Mouse (Mus musculus) heart, postnatal 10 days (tissue): ENCODE measurements around the gene Hnrnpa3. TPM values are rescaled to one million over a fixed set of nuclear protein-coding genes. Genes with fewer than 3 reads are reported as not detected.
"Not testable (repeated sequence)": the region's sequence is repeated elsewhere in the genome, so short reads cannot be mapped to it uniquely, and the experiment has no call there.

Source experiments
- DNase-seq, 2 experiments: peaks; one replicate each; pipeline ENCODE4 v3.0.0; 2021
- intact Hi-C: fragments of 180-260 bp; cut with DNase I; formaldehyde crosslinking; loops from one replicate; pipeline ENCODE4 v1.15.1; 2025
- total RNA-seq, 2 experiments: library from RNA; stranded (reverse); gene quantifications; 2 replicates each; pipeline ENCODE4 v1.2.3; 2021

Gene Hnrnpa3
- total RNA-seq, 2 experiments from 2014 or later: 336 to 360 TPM

GRCm38 (mm10) chr2:75670446-75671336 lies 11.6 kb downstream of the Hnrnpa3 start:
- DNase-seq: no peak
- intact Hi-C loops: loop anchor here (1.0 kb wide), 1 partner anchor 9 kb away; no protein-coding TSS in a partner anchor

- DNase-seq: no peak
- intact Hi-C loops: no loop called here
Measured at GRCm38 (mm10) chr2:75671337-75671660, 12.2 kb downstream of the Hnrnpa3 start.

- intact Hi-C loops: no loop called here
- no peak for DNase-seq
Measured at GRCm38 (mm10) chr2:75672561-75672960, 13.5 kb downstream of the Hnrnpa3 start.

GRCm38 (mm10) chr2:75676567-75676966 lies 17.5 kb downstream of the Hnrnpa3 start:
- DNase-seq: no peak
- intact Hi-C loops: no loop called here

GRCm38 (mm10) chr2:75679947-75680346 lies 20.9 kb downstream of the Hnrnpa3 start:
- DNase-seq: no peak
- intact Hi-C loops: loop anchor here (2.0 to 10.0 kb wide), 2 partner anchors 17 to 285 kb away; no protein-coding TSS in a partner anchor

DNA sequence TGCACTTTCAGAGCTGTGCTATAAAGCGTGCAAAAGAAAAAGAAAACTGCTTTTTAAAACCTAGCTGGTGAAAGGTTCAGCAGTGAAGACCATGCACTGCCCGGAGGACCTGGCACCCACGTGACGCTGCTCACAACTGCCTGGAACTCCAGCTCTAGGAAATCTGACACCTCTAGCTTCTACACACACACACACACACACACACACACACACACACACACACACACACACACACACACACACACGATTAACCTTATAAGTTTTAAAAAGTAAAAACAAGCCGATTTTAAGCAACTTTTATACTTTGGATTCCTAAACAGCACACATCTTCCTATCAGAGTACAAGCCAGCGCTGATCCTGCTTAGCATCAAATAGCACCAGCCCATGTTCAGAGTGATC lies 22.4 kb downstream of the Hnrnpa3 start:
- intact Hi-C loops: loop anchor here (10.0 kb wide), 1 partner anchor 283 kb away; no protein-coding TSS in a partner anchor
- DNase-seq: peak in 1 of 2 experiments; percentile 61

GRCm38 (mm10) chr2:75682978-75683709 lies 24.1 kb downstream of the Hnrnpa3 start:
- intact Hi-C loops: loop anchor here (10.0 kb wide), 1 partner anchor 282 kb away; no protein-coding TSS in a partner anchor
- peak; percentile 75 to 78 for DNase-seq

DNA sequence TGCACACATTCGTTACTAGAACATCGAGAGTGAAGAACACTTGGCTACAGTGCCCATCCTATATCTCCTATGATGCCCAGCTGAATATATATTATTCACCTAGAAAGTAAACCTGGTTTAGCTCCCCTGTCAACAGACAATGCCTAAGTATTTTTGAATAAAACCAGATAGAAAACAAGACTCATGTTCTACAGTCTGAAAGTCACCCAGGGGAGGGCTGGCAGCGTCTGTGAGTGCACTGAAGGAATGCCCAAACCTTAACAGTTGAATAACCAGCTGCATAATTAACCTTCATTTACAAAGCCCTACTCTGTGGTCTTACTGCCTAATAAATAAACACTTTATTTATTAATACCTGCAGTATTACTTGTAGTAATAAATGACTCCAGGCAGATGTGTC lies 25.5 kb downstream of the Hnrnpa3 start:
- no peak for DNase-seq
- intact Hi-C loops: loop anchor here (2.0 to 10.0 kb wide), 2 partner anchors 18 to 280 kb away; no protein-coding TSS in a partner anchor

DNA sequence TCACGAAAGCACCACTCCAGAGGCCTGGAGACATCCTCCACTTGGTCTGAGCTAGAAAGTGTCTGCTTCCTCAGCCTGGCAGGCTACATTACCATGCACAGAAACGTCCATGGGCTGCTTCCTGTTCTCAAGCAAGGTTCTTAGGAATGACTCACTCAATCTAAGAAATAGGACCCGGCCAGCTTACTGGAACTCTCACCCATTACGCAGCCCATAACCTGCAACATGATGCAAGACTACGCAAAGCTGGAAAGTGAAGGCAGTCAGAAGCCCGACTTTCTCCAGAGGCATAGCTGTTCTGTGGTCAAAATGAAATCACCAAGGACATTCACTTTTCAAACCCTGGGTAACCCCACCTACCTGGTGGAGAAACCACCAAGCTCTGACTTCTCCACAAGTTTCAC lies 26.4 kb downstream of the Hnrnpa3 start:
- DNase-seq: no peak
- intact Hi-C loops: loop anchor here (2.0 to 10.0 kb wide), 2 partner anchors 17 to 279 kb away; no protein-coding TSS in a partner anchor

DNA sequence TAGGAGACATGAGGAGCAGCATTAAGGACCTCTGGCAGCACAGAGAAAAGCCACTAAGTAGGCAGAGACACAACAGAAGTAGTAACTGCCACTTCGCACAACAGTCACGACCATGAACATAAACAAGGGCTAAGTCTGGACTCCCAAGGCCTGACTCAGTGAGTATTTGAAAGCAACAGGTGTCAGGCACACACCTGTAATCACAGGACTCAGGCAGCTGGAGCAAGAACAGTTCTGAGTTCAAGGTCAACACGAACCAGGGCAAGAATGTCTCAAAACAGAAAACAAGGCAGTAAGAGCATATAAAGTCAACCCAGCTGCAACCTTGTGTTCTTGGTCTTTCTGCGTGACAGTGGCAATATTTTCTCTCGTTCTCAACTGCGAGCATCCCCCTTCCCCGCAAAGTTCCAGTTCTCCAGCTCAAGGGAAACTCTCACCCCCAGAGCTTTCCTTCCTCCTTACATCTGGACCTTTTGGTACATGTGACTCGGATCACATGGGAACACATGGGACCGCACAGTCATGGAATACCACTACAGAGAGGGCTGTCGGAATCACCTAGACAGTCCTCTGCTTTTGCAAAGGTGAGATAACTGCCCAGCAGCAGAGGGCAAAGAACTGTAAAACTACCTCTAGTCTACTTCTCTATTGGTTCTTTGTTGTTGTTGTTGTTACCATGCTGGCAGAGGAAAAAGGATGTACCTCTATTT lies 28.1 kb downstream of the Hnrnpa3 start:
- no peak for DNase-seq
- intact Hi-C loops: loop anchor here (10.0 kb wide), 1 partner anchor 278 kb away; no protein-coding TSS in a partner anchor

DNA sequence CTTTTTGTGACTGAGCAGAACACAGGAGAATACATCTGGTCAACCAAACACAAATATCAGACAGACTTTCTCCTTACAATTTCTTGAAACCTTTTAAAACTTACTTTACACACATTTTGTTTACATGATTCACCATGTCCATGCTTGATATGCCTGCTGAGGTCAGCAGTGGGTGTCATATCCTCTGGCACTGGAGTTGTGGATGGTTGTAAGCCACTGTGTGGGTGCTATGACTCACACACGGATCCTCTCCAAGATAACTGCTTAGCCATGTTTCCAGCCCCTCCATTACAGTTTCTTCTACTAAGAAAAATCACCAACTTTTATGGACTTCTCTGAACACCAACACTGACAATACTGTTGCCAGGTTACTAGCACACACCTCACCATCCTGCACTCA lies 29.8 kb downstream of the Hnrnpa3 start:
- intact Hi-C loops: loop anchor here (10.0 kb wide), 1 partner anchor 276 kb away; no protein-coding TSS in a partner anchor
- DNase-seq: no peak

DNA sequence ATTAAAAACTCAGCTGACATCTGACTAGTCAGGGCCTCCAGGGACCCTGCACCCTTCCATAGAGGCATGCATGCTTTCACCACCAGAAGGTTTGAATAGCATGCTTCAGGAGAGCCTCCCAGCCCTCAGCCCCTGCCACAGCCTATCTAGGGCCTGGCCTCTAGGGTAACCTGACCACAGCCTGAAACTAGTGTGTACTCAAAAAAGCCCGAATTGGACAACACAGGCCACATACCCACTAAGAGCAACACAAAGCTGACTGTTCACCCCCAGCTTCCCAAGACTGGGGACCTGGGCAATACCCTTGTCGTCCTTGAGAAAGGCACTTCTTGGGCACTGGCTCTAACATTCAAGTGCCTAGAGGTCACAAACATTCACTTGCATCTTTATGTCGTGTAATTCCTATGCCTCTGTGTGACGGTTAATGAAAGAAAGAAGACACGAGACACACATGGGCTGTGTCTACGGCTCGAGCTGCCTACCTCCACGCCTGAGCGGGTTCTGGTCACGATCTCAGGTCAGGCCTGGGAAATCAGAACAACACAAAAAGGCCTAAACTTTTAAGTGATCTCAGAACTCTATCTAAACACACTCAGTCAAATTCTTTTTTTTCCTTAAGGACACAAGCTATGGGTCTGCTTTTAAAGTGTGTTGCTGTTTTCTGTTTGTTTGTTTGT lies 30.6 kb downstream of the Hnrnpa3 start:
- intact Hi-C loops: loop anchor here (10.0 kb wide), 1 partner anchor 275 kb away; no protein-coding TSS in a partner anchor

DNA sequence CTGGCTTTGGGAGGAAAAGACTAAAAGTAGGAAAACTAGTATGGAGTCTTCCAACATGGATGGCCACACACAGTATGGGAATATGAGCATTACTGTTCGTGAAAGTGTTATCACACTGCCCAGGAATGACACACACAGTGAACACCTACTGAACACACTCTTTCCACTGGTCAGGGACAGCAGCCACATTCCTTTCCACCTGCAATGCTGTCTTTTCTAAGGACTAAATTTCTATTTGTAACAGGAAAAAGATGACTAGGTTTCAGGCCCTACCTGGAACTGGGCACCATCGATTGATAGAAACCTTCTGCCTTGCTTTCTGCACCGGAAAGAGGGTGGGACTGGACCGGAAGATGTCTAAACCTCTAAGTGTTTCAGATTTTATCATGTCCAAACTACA lies 31.6 kb downstream of the Hnrnpa3 start:
- DNase-seq: no peak
- intact Hi-C loops: no loop called here

More for the DNA sequence above, 30.6 kb downstream of the Hnrnpa3 start:
- peak in 1 of 2 experiments; percentile 21 for DNase-seq

DNA sequence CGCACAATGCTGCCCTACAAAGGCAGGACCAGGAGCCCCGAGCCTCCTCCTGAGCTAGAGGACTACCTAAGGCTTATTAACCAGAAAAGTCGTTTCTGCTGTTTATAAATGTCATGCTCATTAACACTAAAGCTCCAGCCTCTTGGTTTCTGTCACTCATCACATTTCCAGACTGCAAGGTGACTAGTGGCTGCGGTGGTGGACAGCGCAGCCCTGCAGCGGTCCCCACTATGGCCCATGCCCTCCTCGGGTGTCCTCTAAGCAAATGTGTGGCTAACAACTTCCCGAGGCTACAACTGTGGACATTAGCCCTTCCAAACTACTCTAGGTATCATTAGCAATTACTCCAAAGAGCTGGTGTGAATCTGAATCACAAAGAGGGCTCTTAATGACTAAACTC lies 32.3 kb downstream of the Hnrnpa3 start:
- peak in 1 of 2 experiments; percentile 32 for DNase-seq
- intact Hi-C loops: no loop called here

GRCm38 (mm10) chr2:75692369-75692768 lies 33.3 kb downstream of the Hnrnpa3 start:
- intact Hi-C loops: no loop called here
- DNase-seq: no peak

GRCm38 (mm10) chr2:75694926-75695325 lies 35.9 kb downstream of the Hnrnpa3 start:
- intact Hi-C loops, DNase-seq: not testable (repeated sequence)

DNA sequence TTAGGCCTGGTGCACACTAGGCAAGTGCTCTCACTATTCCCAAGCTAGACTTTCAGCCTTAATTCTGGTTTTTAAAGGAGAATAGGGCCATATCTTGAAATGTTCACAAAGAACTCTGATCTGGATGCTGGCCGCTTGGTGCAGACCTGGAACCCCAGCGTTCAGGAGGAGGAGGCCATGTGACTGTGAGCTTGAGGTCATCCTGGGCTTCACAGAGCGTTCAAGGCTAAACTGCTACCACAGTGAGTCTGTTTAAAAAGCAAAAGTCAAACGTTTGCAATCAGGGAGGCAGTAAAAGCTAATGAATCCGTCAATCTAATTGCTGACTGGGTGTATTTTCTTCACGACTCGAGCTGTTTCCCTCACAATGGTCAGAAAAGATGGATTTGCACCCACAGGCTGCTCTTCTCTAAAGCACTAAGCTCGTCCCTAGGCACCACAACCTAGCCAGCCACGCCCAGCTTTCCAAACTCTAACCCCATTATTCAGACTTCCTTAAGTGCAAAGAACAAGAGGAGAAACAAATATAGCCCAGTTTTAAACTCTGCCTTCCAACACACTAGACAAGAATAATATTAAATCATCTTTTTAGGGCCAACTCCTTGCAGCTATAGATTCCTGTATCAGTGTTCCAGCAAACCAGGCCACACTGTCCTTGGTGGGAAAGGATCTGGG lies 36.8 kb downstream of the Hnrnpa3 start:
- intact Hi-C loops: no loop called here
- DNase-seq: no peak

- intact Hi-C loops: no loop called here
- peak in 1 of 2 experiments; percentile 64 for DNase-seq
Measured at GRCm38 (mm10) chr2:75696371-75696770, 37.3 kb downstream of the Hnrnpa3 start.

DNA sequence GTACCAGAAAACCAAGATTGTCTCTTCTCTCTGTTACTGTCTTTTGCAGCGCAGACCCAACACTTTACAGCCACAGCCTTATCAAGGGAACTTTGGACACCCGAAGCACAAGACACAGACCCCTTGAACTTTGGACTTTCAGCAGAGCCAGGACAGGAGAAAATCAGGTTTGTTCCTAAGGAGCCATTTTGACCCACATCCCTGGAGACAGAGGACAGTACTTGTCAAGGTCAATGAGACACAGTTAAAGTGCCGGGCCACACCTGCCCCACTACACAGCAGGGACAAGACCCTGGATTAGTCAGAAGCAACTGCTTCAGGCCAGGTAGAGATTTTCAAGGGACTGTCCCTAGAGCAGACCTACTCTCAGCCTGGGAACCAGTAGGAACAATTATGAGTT lies 38.2 kb downstream of the Hnrnpa3 start:
- intact Hi-C loops: no loop called here
- peak in 1 of 2 experiments; percentile 29 for DNase-seq
